Mouse (Mus musculus) kidney, adult 8-10 months (tissue): Measurements from ENCODE around the gene Tnip2.
A peak's percentile ranks its signal among the peaks of the same experiment; 100 is the strongest.

Experiments used
- DNase-seq, 2 experiments: peaks; one replicate each; pipeline ENCODE4 v3.0.0; 2022

Tnip2 gene

GRCm38 (mm10) chr5:34513466-34514217 is at the start of gene Tnip2:
Gene Tnip2 (minus strand): TSS chr5:34513991.
- peak; percentile 96 to 99 for DNase-seq

- DNase-seq, result no peak
Observed at GRCm38 (mm10) chr5:34551821-34552220, 38.0 kb upstream of the Tnip2 start.

GRCm38 (mm10) chr5:34550251-34550650 is 36.5 kb upstream of the Tnip2 start:
- no peak for DNase-seq

GRCm38 (mm10) chr5:34549483-34550221 is 35.9 kb upstream of the Tnip2 start:
- no peak for DNase-seq

GRCm38 (mm10) chr5:34549135-34549482 is 35.3 kb upstream of the Tnip2 start:
- DNase-seq, result no peak

GRCm38 (mm10) chr5:34547410-34547809 is 33.6 kb upstream of the Tnip2 start:
- peak in 1 of 2 experiments; percentile 51 for DNase-seq

- no peak for DNase-seq
Observed at GRCm38 (mm10) chr5:34543114-34543513, 29.3 kb upstream of the Tnip2 start.

GRCm38 (mm10) chr5:34542166-34542565 is 28.4 kb upstream of the Tnip2 start:
- DNase-seq, result no peak

GRCm38 (mm10) chr5:34539121-34539520 is 25.3 kb upstream of the Tnip2 start:
- no peak for DNase-seq

GRCm38 (mm10) chr5:34538527-34538926 is 24.7 kb upstream of the Tnip2 start:
- no peak for DNase-seq

- DNase-seq, result no peak
Observed at GRCm38 (mm10) chr5:34538079-34538478, 24.3 kb upstream of the Tnip2 start.

- DNase-seq, result no peak
Observed at GRCm38 (mm10) chr5:34535831-34536230, 22.0 kb upstream of the Tnip2 start.

- peak in 1 of 2 experiments; percentile 44 for DNase-seq
Observed at GRCm38 (mm10) chr5:34534776-34535581, 21.2 kb upstream of the Tnip2 start.

GRCm38 (mm10) chr5:34533820-34534219 is 20.0 kb upstream of the Tnip2 start:
- DNase-seq, result no peak

- no peak for DNase-seq
Observed at GRCm38 (mm10) chr5:34533066-34533465, 19.3 kb upstream of the Tnip2 start.

GRCm38 (mm10) chr5:34530687-34531086 is 16.9 kb upstream of the Tnip2 start:
- peak; percentile 43 to 61 for DNase-seq

- DNase-seq, result no peak
Observed at GRCm38 (mm10) chr5:34530116-34530515, 16.3 kb upstream of the Tnip2 start.

- peak in 1 of 2 experiments; percentile 55 for DNase-seq
Observed at GRCm38 (mm10) chr5:34528724-34529123, 14.9 kb upstream of the Tnip2 start.

- no peak for DNase-seq
Observed at GRCm38 (mm10) chr5:34527352-34527751, 13.6 kb upstream of the Tnip2 start.

- DNase-seq, result no peak
Observed at GRCm38 (mm10) chr5:34526477-34526775, 12.6 kb upstream of the Tnip2 start.

- DNase-seq, result peak; percentile 93 to 97
Observed at GRCm38 (mm10) chr5:34525663-34526476, 12.1 kb upstream of the Tnip2 start, which contains the start of gene Sh3bp2. Gene Sh3bp2 (plus strand): TSS chr5:34525838.

- DNase-seq, result no peak
Observed at GRCm38 (mm10) chr5:34524511-34524910, 10.7 kb upstream of the Tnip2 start.
